In the genomic region with DNA sequence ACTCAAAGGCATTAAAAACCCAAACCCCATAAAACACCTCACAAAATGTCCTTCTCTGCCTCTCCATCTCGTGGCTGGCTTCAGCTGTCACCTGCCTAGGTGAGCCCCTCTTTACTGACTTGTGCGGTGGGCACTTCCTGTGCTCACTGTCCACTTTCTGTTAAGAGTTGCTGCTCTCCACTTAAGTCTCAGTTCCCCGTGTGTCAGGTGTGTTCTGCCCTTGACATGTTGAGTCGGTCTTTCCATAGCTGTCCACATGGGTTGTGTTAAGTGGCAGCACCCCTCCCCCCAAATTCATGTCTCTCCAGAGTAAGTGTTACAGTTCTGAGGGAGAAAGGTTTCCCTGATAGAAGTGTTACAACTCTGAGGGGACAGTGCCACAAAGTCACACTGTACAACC, we compare ENCODE assay signal across 35 mouse cellular contexts.
"Had no signal": no experiment of that assay in that cellular context is flagged by ENCODE, and none has a peak within 500 bp of the region (broad histone marks: within the 10 kb centered on the region; RNA-seq: fewer than 3 reads in every experiment).

No protein-coding gene starts in this region.

- H3K36me3 ChIP-seq: heart, embryonic 10.5 days; heart, embryonic 12.5 days; heart, embryonic 13.5 days; heart, embryonic 15.5 days; hindbrain, embryonic 10.5 days; hindbrain, embryonic 12.5 days; hindbrain, embryonic 13.5 days; hindbrain, embryonic 15.5 days; intestine, embryonic 15.5 days; kidney, embryonic 15.5 days had no signal

- H3K9ac ChIP-seq: heart, embryonic 12.5 days; heart, embryonic 13.5 days; heart, embryonic 15.5 days; hindbrain, embryonic 12.5 days; hindbrain, embryonic 13.5 days; hindbrain, embryonic 14.5 days; hindbrain, embryonic 15.5 days; intestine, embryonic 15.5 days; kidney, embryonic 15.5 days had no signal

- ATAC-seq: hindbrain, embryonic 16.5 days; hindbrain, postnatal 0 days; inflammation-experienced regulatory T-cells, adult 6 months; intestine, embryonic 15.5 days; intestine, embryonic 16.5 days; intestine, postnatal 0 days had no signal

- H3K27me3 ChIP-seq: heart, embryonic 12.5 days; heart, embryonic 15.5 days; hindbrain, embryonic 12.5 days; hindbrain, embryonic 13.5 days; hindbrain, embryonic 15.5 days; intestine, embryonic 15.5 days; kidney, embryonic 15.5 days had no signal

- H3K9me3 ChIP-seq: heart, embryonic 10.5 days; heart, embryonic 12.5 days; heart, embryonic 13.5 days; heart, embryonic 15.5 days; hindbrain, embryonic 10.5 days; hindbrain, embryonic 12.5 days; hindbrain, embryonic 13.5 days; hindbrain, embryonic 15.5 days; intestine, embryonic 15.5 days; kidney, embryonic 15.5 days had no signal

- H3K27ac ChIP-seq: heart, embryonic 10.5 days; heart, embryonic 13.5 days; heart, embryonic 15.5 days; hindbrain, embryonic 10.5 days; hindbrain, embryonic 12.5 days; hindbrain, embryonic 13.5 days; hindbrain, embryonic 14.5 days; hindbrain, embryonic 15.5 days; hindbrain, postnatal 0 days; intestine, embryonic 15.5 days; kidney, embryonic 15.5 days; kidney, postnatal 0 days; layer of hippocampus, adult 2 months had no signal

- H3K4me2 ChIP-seq: heart, embryonic 11.5 days; heart, embryonic 12.5 days; heart, embryonic 13.5 days; heart, embryonic 15.5 days; hindbrain, embryonic 12.5 days; hindbrain, embryonic 13.5 days; hindbrain, embryonic 14.5 days; hindbrain, embryonic 15.5 days; intestine, embryonic 15.5 days; kidney, embryonic 15.5 days had no signal

- DNase-seq: heart, postnatal 10 days; heart, postnatal 14 days; heart, postnatal 36 days; heart, postnatal 4 days; kidney, adult 11 months; kidney, adult 18-20 months; kidney, adult 2 months; kidney, adult 8-10 months; kidney, adult 9 months; kidney, postnatal 10 days; kidney, postnatal 14 days; kidney, postnatal 25 days; kidney, postnatal 36 days; kidney, postnatal 4 days; layer of hippocampus, adult 9-11 months; layer of hippocampus, postnatal 36 days had no signal

- H3K4me3 ChIP-seq: heart, embryonic 10.5 days; heart, embryonic 12.5 days; heart, embryonic 13.5 days; heart, embryonic 15.5 days; hindbrain, embryonic 10.5 days; hindbrain, embryonic 12.5 days; hindbrain, embryonic 13.5 days; hindbrain, embryonic 15.5 days; intestine, embryonic 15.5 days; kidney, embryonic 15.5 days; layer of hippocampus, adult 2 months had no signal
